Mouse (Mus musculus): ENCODE results near the gene Exoc4. TPM values are rescaled to one million over a fixed set of nuclear protein-coding genes. Genes with fewer than 3 reads are reported as not detected.

Gene Exoc4
- polyA plus RNA-seq, 1 experiment from 2014 or later, result 28.7 TPM

GRCm38 (mm10) chr6:33972801-33973200 lies 723.9 kb downstream of the Exoc4 start:
- no peak overlapping the region for H3K27ac ChIP-seq (replicated peaks; ENCODE audit: low read depth, low read length)
- peaks cover 7% of the 10 kb centered on the region for H3K4me1 ChIP-seq (ENCODE audit: control insufficient read depth, insufficient read depth, low read length)
- H3K9ac ChIP-seq (ENCODE audit: low read length), result no peak overlapping the region
- H3K36me3 ChIP-seq (ENCODE audit: control insufficient read depth, insufficient read depth, low read length), result no peaks in the 10 kb centered on the region
- no peaks in the 10 kb centered on the region for H3K9me3 ChIP-seq (ENCODE audit: control insufficient read depth, low read length)
- no peak overlapping the region for H3K4me3 ChIP-seq (ENCODE audit: low read depth, low read length)
- H3K27me3 ChIP-seq (ENCODE audit: control insufficient read depth, insufficient read depth, low read length), result no peaks in the 10 kb centered on the region
- DNase-seq (ENCODE audit: low spot score) (no peak), ATAC-seq (ENCODE audit: insufficient number of reproducible peaks, low FRiP score, low TSS enrichment, low read depth) (no peak)
- H3K4me2 ChIP-seq (ENCODE audit: low read depth, severe bottlenecking), result no peak overlapping the region
- WGBS, result 92% methylated on average over 5 of the region's 5 CpGs

GRCm38 (mm10) chr6:33976576-33976975 lies 727.7 kb downstream of the Exoc4 start:
- no peaks in the 10 kb centered on the region for H3K27me3 ChIP-seq (ENCODE audit: control insufficient read depth, insufficient read depth, low read length)
- 80% methylated on average over 10 of the region's 10 CpGs for WGBS
- H3K9me3 ChIP-seq (ENCODE audit: control insufficient read depth, low read length), result no peaks in the 10 kb centered on the region
- no peak overlapping the region for H3K27ac ChIP-seq (replicated peaks; ENCODE audit: low read depth, low read length)
- H3K4me2 ChIP-seq (ENCODE audit: low read depth, severe bottlenecking), result no peak overlapping the region
- peaks cover 7% of the 10 kb centered on the region for H3K4me1 ChIP-seq (ENCODE audit: control insufficient read depth, insufficient read depth, low read length)
- no peaks in the 10 kb centered on the region for H3K36me3 ChIP-seq (ENCODE audit: control insufficient read depth, insufficient read depth, low read length)
- no peak overlapping the region for H3K9ac ChIP-seq (ENCODE audit: low read length)
- ATAC-seq (ENCODE audit: insufficient number of reproducible peaks, low FRiP score, low TSS enrichment, low read depth) (no peak), DNase-seq (ENCODE audit: low spot score) (no peak)
- no peak overlapping the region for H3K4me3 ChIP-seq (ENCODE audit: low read depth, low read length)

GRCm38 (mm10) chr6:33977448-33977847 lies 728.6 kb downstream of the Exoc4 start:
- WGBS, result 27% methylated on average over 4 of the region's 4 CpGs
- Histone ChIP-seq H3K36me3 (ENCODE audit: control insufficient read depth, insufficient read depth, low read length) (no peaks in the 10 kb centered on the region), H3K27ac (replicated peaks; ENCODE audit: low read depth, low read length) (peak overlapping the region; percentile 60; the same call in 1 of the 2 replicates), H3K9me3 (ENCODE audit: control insufficient read depth, low read length) (no peaks in the 10 kb centered on the region), H3K9ac (ENCODE audit: low read length) (no peak overlapping the region), H3K4me3 (ENCODE audit: low read depth, low read length) (no peak overlapping the region), H3K27me3 (ENCODE audit: control insufficient read depth, insufficient read depth, low read length) (no peaks in the 10 kb centered on the region), H3K4me1 (ENCODE audit: control insufficient read depth, insufficient read depth, low read length) (peaks cover 7% of the 10 kb centered on the region), H3K4me2 (ENCODE audit: low read depth, severe bottlenecking) (0 out of 2 replicates have a peak overlapping the region, but pooled peaks have one; percentile 1)
- DNase-seq (ENCODE audit: low spot score) (peak; percentile 60), ATAC-seq (ENCODE audit: insufficient number of reproducible peaks, low FRiP score, low TSS enrichment, low read depth) (0 out of 2 replicates have a peak, but pooled peaks have one; percentile 3)

GRCm38 (mm10) chr6:33977880-33978279 lies 729.0 kb downstream of the Exoc4 start:
- no peak overlapping the region for H3K27ac ChIP-seq (replicated peaks; ENCODE audit: low read depth, low read length)
- H3K4me3 ChIP-seq (ENCODE audit: low read depth, low read length), result no peak overlapping the region
- no peaks in the 10 kb centered on the region for H3K36me3 ChIP-seq (ENCODE audit: control insufficient read depth, insufficient read depth, low read length)
- peak; percentile 59 for DNase-seq (ENCODE audit: low spot score)
- H3K4me2 ChIP-seq (ENCODE audit: low read depth, severe bottlenecking), result 0 out of 2 replicates have a peak overlapping the region, but pooled peaks have one; percentile 1
- no peak overlapping the region for H3K9ac ChIP-seq (ENCODE audit: low read length)
- H3K4me1 ChIP-seq (ENCODE audit: control insufficient read depth, insufficient read depth, low read length), result peaks cover 7% of the 10 kb centered on the region
- ATAC-seq (ENCODE audit: insufficient number of reproducible peaks, low FRiP score, low TSS enrichment, low read depth), result peak; percentile 52; the same call in 1 of the 2 replicates
- H3K27me3 ChIP-seq (ENCODE audit: control insufficient read depth, insufficient read depth, low read length), result no peaks in the 10 kb centered on the region
- H3K9me3 ChIP-seq (ENCODE audit: control insufficient read depth, low read length), result no peaks in the 10 kb centered on the region
- 10% methylated on average over 9 of the region's 9 CpGs for WGBS

- Histone ChIP-seq H3K4me2 (ENCODE audit: low read depth, severe bottlenecking) (no peak overlapping the region), H3K9ac (ENCODE audit: low read length) (no peak overlapping the region), H3K36me3 (ENCODE audit: control insufficient read depth, insufficient read depth, low read length) (no peaks in the 10 kb centered on the region), H3K27me3 (ENCODE audit: control insufficient read depth, insufficient read depth, low read length) (no peaks in the 10 kb centered on the region), H3K9me3 (ENCODE audit: control insufficient read depth, low read length) (no peaks in the 10 kb centered on the region), H3K4me3 (ENCODE audit: low read depth, low read length) (no peak overlapping the region), H3K4me1 (ENCODE audit: control insufficient read depth, insufficient read depth, low read length) (no peaks in the 10 kb centered on the region; the same call in 1 of the 2 replicates), H3K27ac (replicated peaks; ENCODE audit: low read depth, low read length) (no peak overlapping the region)
- ATAC-seq (ENCODE audit: insufficient number of reproducible peaks, low FRiP score, low TSS enrichment, low read depth) (no peak), DNase-seq (ENCODE audit: low spot score) (no peak)
- WGBS, result 87% methylated on average over 9 of the region's 9 CpGs
Observed at GRCm38 (mm10) chr6:33982709-33983108, 733.8 kb downstream of the Exoc4 start.

GRCm38 (mm10) chr6:33987132-33987531 lies 738.2 kb downstream of the Exoc4 start:
- Histone ChIP-seq H3K36me3 (ENCODE audit: control insufficient read depth, insufficient read depth, low read length) (no peaks in the 10 kb centered on the region), H3K9ac (ENCODE audit: low read length) (no peak overlapping the region), H3K4me1 (ENCODE audit: control insufficient read depth, insufficient read depth, low read length) (no peaks in the 10 kb centered on the region), H3K4me3 (ENCODE audit: low read depth, low read length) (no peak overlapping the region), H3K4me2 (ENCODE audit: low read depth, severe bottlenecking) (no peak overlapping the region), H3K27me3 (ENCODE audit: control insufficient read depth, insufficient read depth, low read length) (no peaks in the 10 kb centered on the region), H3K9me3 (ENCODE audit: control insufficient read depth, low read length) (no peaks in the 10 kb centered on the region), H3K27ac (replicated peaks; ENCODE audit: low read depth, low read length) (no peak overlapping the region)
- ATAC-seq (ENCODE audit: insufficient number of reproducible peaks, low FRiP score, low TSS enrichment, low read depth) (no peak), DNase-seq (ENCODE audit: low spot score) (no peak)
- WGBS, result 86% methylated on average over 5 of the region's 5 CpGs

GRCm38 (mm10) chr6:33992213-33993034 lies 743.5 kb downstream of the Exoc4 start:
- no peaks in the 10 kb centered on the region for H3K36me3 ChIP-seq (ENCODE audit: control insufficient read depth, insufficient read depth, low read length)
- H3K9me3 ChIP-seq (ENCODE audit: control insufficient read depth, low read length), result no peaks in the 10 kb centered on the region
- no peaks in the 10 kb centered on the region for H3K4me1 ChIP-seq (ENCODE audit: control insufficient read depth, insufficient read depth, low read length)
- DNase-seq (ENCODE audit: low spot score), result no peak
- H3K4me3 ChIP-seq (ENCODE audit: low read depth, low read length), result no peak overlapping the region
- H3K4me2 ChIP-seq (ENCODE audit: low read depth, severe bottlenecking), result no peak overlapping the region
- WGBS, result 44% methylated on average over 24 of the region's 24 CpGs
- no peak overlapping the region for H3K27ac ChIP-seq (replicated peaks; ENCODE audit: low read depth, low read length)
- H3K27me3 ChIP-seq (ENCODE audit: control insufficient read depth, insufficient read depth, low read length), result no peaks in the 10 kb centered on the region
- no peak overlapping the region for H3K9ac ChIP-seq (ENCODE audit: low read length)
- ATAC-seq (ENCODE audit: insufficient number of reproducible peaks, low FRiP score, low TSS enrichment, low read depth), result no peak

- Histone ChIP-seq H3K27ac (replicated peaks; ENCODE audit: low read depth, low read length) (no peak overlapping the region), H3K4me2 (ENCODE audit: low read depth, severe bottlenecking) (no peak overlapping the region), H3K27me3 (ENCODE audit: control insufficient read depth, insufficient read depth, low read length) (no peaks in the 10 kb centered on the region), H3K4me1 (ENCODE audit: control insufficient read depth, insufficient read depth, low read length) (no peaks in the 10 kb centered on the region), H3K9me3 (ENCODE audit: control insufficient read depth, low read length) (no peaks in the 10 kb centered on the region), H3K36me3 (ENCODE audit: control insufficient read depth, insufficient read depth, low read length) (no peaks in the 10 kb centered on the region), H3K9ac (ENCODE audit: low read length) (no peak overlapping the region), H3K4me3 (ENCODE audit: low read depth, low read length) (no peak overlapping the region)
- no peak for DNase-seq (ENCODE audit: low spot score)
- no peak for ATAC-seq (ENCODE audit: insufficient number of reproducible peaks, low FRiP score, low TSS enrichment, low read depth)
- 75% methylated on average over 6 of the region's 6 CpGs for WGBS
Observed at GRCm38 (mm10) chr6:33993842-33994241, 745.0 kb downstream of the Exoc4 start.

Data from limb, embryonic 11.5 days (tissue).